Mouse (Mus musculus) liver, embryonic 14.5 days (tissue): Measurements from ENCODE around the gene Rita1.

ENCODE experiments used
- CTCF ChIP-seq: IDR thresholded peaks from 2 replicates; pipeline ENCODE4 v1.5.1; 2016; ENCODE audit warnings: antibody characterized with exemption, low read depth, control low read depth
- EP300 ChIP-seq: IDR thresholded peaks from 2 replicates; pipeline ENCODE4 v1.6.1; 2016; ENCODE audit warnings: antibody characterized with exemption, low read depth

- peak; percentile 92 for TF ChIP-seq CTCF
- no peak for TF ChIP-seq EP300
Observed at GRCm38 (mm10) chr5:120604839-120605238, 7.5 kb downstream of the Rita1 start.
